ENCODE assay signal across 29 mouse cellular contexts in the genomic region with DNA sequence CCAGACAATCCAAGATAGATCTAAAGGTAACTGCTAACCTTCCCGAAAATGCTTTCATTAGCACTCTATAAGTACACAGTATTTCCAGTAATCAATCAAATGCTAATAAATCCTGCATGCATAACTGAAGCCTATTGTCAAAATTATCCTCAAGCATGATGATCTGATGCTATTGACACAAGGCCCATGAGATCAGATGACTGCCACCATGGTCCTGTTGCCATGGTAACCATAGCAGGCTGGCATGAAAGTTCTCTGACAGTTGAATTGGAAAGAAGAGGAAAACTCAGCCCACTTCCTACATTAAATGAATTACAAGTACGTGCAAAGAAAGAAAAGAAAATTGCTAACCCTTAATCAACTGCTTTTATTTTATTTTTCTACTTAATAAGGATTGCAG.
DNase-seq lines count a peak whose midpoint lies in the region; ATAC-seq and TF ChIP-seq lines count a peak whose summit lies in the region.
"Had no signal": no experiment of that assay in that cellular context is flagged by ENCODE, and none has a peak within 500 bp of the region (broad histone marks: within the 10 kb centered on the region; RNA-seq: fewer than 3 reads in every experiment).

No protein-coding gene starts in this region.

- H3K27me3 ChIP-seq in forebrain, embryonic 16.5 days (replicated peaks; ENCODE audit: control insufficient read depth, insufficient read depth, low read length): no peaks in the 10 kb centered on the region
- no peaks in the 10 kb centered on the region for H3K27me3 ChIP-seq in forebrain, embryonic 11.5 days (ENCODE audit: control insufficient read depth, insufficient read depth, low read length)
- no peaks in the 10 kb centered on the region for H3K27me3 ChIP-seq in thymus, adult 2 months (ENCODE audit: control insufficient read depth, insufficient read depth, low read length)
- H3K27me3 ChIP-seq: CH12.LX; embryonic facial prominence, embryonic 15.5 days; hindbrain, embryonic 13.5 days; intestine, embryonic 15.5 days; liver, embryonic 13.5 days; Patski had no signal

- H3K9me3 ChIP-seq in forebrain, embryonic 16.5 days (ENCODE audit: control insufficient read depth, low read length): no peaks in the 10 kb centered on the region
- H3K9me3 ChIP-seq in forebrain, embryonic 11.5 days (ENCODE audit: control insufficient read depth, low read length): no peaks in the 10 kb centered on the region
- H3K9me3 ChIP-seq: embryonic facial prominence, embryonic 15.5 days; hindbrain, embryonic 13.5 days; intestine, embryonic 15.5 days; liver, embryonic 13.5 days had no signal

- H3K4me3 ChIP-seq in forebrain, embryonic 16.5 days (replicated peaks; ENCODE audit: low read length): no peak overlapping the region
- no peak overlapping the region for H3K4me3 ChIP-seq in forebrain, embryonic 11.5 days (ENCODE audit: low read depth, low read length)
- no peak overlapping the region for H3K4me3 ChIP-seq in thymus, adult 2 months (ENCODE audit: control insufficient read depth, insufficient read depth, low read length)
- H3K4me3 ChIP-seq: embryonic facial prominence, embryonic 15.5 days; hindbrain, embryonic 13.5 days; intestine, embryonic 15.5 days; left cerebral cortex, adult 2 months; liver, embryonic 13.5 days had no signal

- H3K4me2 ChIP-seq in forebrain, embryonic 16.5 days (ENCODE audit: low read length): no peak overlapping the region
- no peak overlapping the region for H3K4me2 ChIP-seq in forebrain, embryonic 11.5 days (ENCODE audit: low read depth, low read length, severe bottlenecking)
- H3K4me2 ChIP-seq: embryonic facial prominence, embryonic 15.5 days; heart, embryonic 11.5 days; hindbrain, embryonic 13.5 days; intestine, embryonic 15.5 days; liver, embryonic 13.5 days had no signal

- no peak for DNase-seq in forebrain, embryonic 11.5 days (ENCODE audit: low spot score)
- DNase-seq in layer of hippocampus, adult 9-11 months: peak; percentile 38
- no peak for DNase-seq in layer of hippocampus, adult 9-10 months (ENCODE audit: low spot score)
- DNase-seq in brain, embryonic 18.5 days (ENCODE audit: low read depth, low spot score): peak; percentile 45
- peak; percentile 5 for DNase-seq in retina, postnatal 1 day
- DNase-seq in thymus, adult 2 months: no peak
- DNase-seq: adrenal gland, postnatal 36 days; B cell, adult 2 months; cerebellum, adult 18-20 months; cerebellum, postnatal 36 days; gastrocnemius, postnatal 14 days; heart, adult 11 months; heart, postnatal 10 days; kidney, adult 8-10 months; kidney, postnatal 25 days; liver, embryonic 13.5 days; lung, adult 2 months; lung, postnatal 14 days; right cerebral cortex, postnatal 14 days; spleen, adult 18-20 months had no signal

- peaks cover 17% of the 10 kb centered on the region for H3K4me1 ChIP-seq in forebrain, embryonic 16.5 days (replicated peaks; ENCODE audit: control insufficient read depth, insufficient read depth, low read length)
- H3K4me1 ChIP-seq in forebrain, embryonic 11.5 days (replicated peaks; ENCODE audit: control insufficient read depth, insufficient read depth, low read length): no peaks in the 10 kb centered on the region
- no peaks in the 10 kb centered on the region for H3K4me1 ChIP-seq in thymus, adult 2 months (replicated peaks; ENCODE audit: control insufficient read depth, insufficient read depth, low read length)
- H3K4me1 ChIP-seq: embryonic facial prominence, embryonic 15.5 days; intestine, embryonic 15.5 days; liver, embryonic 13.5 days had no signal

- H3K27ac ChIP-seq in forebrain, embryonic 16.5 days (ENCODE audit: low read length): no peak overlapping the region; the same call in 1 of the 2 replicates
- no peak overlapping the region for H3K27ac ChIP-seq in forebrain, embryonic 11.5 days (ENCODE audit: low read depth, low read length)
- no peak overlapping the region for H3K27ac ChIP-seq in thymus, adult 2 months (ENCODE audit: control insufficient read depth, insufficient read depth, low read length)
- H3K27ac ChIP-seq: embryonic facial prominence, embryonic 15.5 days; hindbrain, embryonic 13.5 days; intestine, embryonic 15.5 days; liver, embryonic 13.5 days had no signal

- H3K9ac ChIP-seq in forebrain, embryonic 16.5 days (replicated peaks; ENCODE audit: low read depth, low read length): no peak overlapping the region
- no peak overlapping the region for H3K9ac ChIP-seq in forebrain, embryonic 11.5 days (ENCODE audit: low read length)
- H3K9ac ChIP-seq: embryonic facial prominence, embryonic 15.5 days; hindbrain, embryonic 13.5 days; intestine, embryonic 15.5 days; liver, embryonic 13.5 days had no signal

- TF ChIP-seq POLR2A in thymus, adult 2 months (IDR thresholded peaks at IDR 0.05; ENCODE audit: control insufficient read depth, extremely low read depth, insufficient read depth, low read length, poor library complexity): no peak

- no peaks in the 10 kb centered on the region for H3K36me3 ChIP-seq in forebrain, embryonic 16.5 days (ENCODE audit: control insufficient read depth, insufficient read depth)
- H3K36me3 ChIP-seq in forebrain, embryonic 11.5 days (ENCODE audit: control insufficient read depth, insufficient read depth, low read length): no peaks in the 10 kb centered on the region
- H3K36me3 ChIP-seq in thymus, adult 2 months (ENCODE audit: control insufficient read depth, insufficient read depth, low read length): no peaks in the 10 kb centered on the region
- H3K36me3 ChIP-seq: embryonic facial prominence, embryonic 15.5 days; G1E; hindbrain, embryonic 13.5 days; intestine, embryonic 15.5 days; liver, embryonic 13.5 days had no signal

- TF ChIP-seq CTCF in thymus, adult 2 months (IDR thresholded peaks at IDR 0.05; ENCODE audit: borderline replicate concordance, control insufficient read depth, extremely low read depth, insufficient read depth, low read length, poor library complexity): no peak

- 32% methylated on average over 2 of the region's 2 CpGs for WGBS in forebrain, embryonic 16.5 days
- WGBS in forebrain, embryonic 11.5 days: 48% methylated on average over 2 of the region's 2 CpGs
- WGBS in thymus, adult 2 months: 87% methylated on average over 2 of the region's 2 CpGs

- 0 out of 2 replicates have a peak, but pooled peaks have one; percentile 39 for ATAC-seq in forebrain, embryonic 16.5 days
- no peak for ATAC-seq in forebrain, embryonic 11.5 days (replicated peaks; ENCODE audit: low FRiP score)
- ATAC-seq: intestine, embryonic 15.5 days; Patski had no signal

Comparison
In these comparisons a context has a peak if more than half of its experiments do, and no peak if none do; other contexts are left out.
1. DNase-seq: peak in layer of hippocampus, adult 9-11 months (single experiment), brain, embryonic 18.5 days (single experiment) and retina, postnatal 1 day (single experiment); none in forebrain, embryonic 11.5 days (single experiment), layer of hippocampus, adult 9-10 months (single experiment) and thymus, adult 2 months (single experiment).